Mouse (Mus musculus): ENCODE measurements around the gene Zc2hc1b. TPM values are rescaled to one million over a fixed set of nuclear protein-coding genes. Genes with fewer than 3 reads are reported as not detected.
"Not testable (repeated sequence)": the region's sequence is repeated elsewhere in the genome, so short reads cannot be mapped to it uniquely, and the experiment has no call there.

Gene Zc2hc1b
- total RNA-seq (2021): not detected

DNA sequence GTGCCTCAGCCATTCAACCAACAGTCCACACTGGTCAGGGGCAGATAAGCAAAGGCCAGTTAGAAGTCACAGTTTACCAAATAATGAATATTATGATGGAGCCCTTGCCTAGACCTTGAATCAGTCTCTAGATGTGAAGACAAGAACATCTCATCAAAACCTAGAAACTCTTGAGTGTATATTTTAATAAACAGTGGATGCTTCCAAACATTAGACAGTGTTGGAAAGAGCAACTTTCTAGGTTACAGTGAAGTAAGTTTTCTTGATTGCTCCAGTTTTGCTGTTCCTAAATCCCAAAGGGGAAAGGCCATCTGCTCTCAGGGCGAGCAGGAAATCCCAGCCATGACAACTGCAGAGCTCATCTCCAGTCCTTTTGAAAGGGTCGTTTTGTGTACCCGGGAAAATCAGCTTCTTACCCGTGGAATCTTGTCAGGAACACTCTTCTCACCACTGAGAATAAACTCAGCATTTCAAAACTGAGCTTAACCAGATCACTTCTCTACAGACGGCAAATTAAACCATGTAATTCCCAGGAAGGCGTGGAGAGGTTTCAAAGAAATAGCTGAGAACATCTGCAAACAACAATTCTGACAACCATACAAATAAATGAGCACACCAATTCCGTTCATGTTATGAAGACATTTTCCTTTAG is at the start of gene Zc2hc1b:
Gene Zc2hc1b (minus strand): TSS at position 51 of the 652 bp plus-strand sequence.
- no peak for DNase-seq
- intact Hi-C loops (cut with DNase I): no loop called here

DNA sequence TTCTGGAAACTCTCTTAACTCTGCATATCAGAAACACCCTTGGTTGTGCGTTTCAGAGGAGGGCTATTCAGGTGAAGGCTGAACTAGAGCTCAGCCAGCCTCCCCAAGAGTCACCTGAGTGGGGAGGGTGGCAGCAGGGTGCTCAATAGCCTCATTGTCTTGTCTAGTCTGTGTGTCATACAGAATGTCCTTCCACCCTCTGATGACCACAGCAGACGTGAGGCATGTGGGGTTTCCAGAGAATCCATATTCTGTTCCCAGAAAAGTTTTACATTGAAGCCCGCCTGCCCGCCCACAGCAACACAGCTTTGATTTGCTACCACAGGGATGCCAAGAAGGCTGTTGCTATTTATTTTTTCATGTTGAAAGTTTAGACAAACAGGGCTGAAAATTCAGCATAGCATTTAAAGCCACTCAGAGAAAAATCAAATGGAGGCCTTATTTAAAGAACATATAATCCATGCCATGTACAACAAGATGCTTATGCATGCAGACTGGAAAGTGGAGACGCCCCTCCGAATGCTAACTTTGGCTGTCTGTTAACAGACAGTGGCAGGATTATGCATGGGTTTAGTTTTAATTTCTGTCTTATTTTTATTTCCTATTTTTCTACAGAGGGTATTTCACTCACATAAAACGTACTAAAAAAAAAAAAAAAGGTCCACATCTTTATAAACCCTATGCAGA is 47.7 kb upstream of the Zc2hc1b start:
- DNase-seq: no peak
- intact Hi-C loops (cut with DNase I): no loop called here

DNA sequence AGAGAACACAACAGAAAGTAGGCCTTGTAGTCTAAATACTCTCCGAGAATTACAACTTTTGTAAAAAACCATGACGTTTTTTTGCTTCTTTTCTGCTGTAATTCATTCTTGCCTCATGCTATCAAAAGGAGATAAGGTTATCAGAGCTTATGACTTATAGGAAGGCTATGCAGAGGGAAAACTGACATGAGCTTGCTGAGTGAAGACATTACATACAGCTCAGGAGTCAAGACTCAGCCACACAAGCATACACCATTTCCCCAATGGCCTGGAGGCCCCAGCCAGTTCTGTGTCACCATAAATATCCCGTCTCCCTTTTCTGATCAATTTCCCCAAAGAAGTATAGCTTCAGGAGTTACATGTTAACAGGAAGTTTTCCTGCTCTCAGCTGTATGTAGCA is 44.3 kb upstream of the Zc2hc1b start:
- intact Hi-C loops (cut with DNase I): no loop called here
- no peak for DNase-seq

GRCm38 (mm10) chr10:13220061-13220460 is 42.2 kb upstream of the Zc2hc1b start:
- intact Hi-C loops (cut with DNase I): no loop called here
- DNase-seq: no peak

DNA sequence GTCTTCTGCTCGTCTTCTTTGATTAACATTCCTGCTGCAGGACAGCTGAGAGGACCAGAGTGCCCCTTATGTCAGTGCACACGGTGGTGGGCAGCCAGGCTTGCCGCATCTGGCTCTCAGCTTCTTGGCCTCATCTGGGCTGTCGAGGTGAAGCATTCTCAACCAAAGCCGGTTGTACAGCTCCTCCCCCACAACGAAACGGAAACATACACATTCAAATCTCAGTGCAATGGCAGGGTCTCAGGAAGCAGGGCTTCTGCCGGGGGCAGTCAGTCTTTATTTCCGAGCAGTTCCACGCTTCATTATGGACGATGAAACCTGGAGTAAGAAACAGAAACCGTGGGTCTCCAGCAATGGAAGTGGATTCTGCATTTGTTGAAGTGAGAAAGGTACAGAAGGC is 36.1 kb upstream of the Zc2hc1b start:
- DNase-seq: no peak
- intact Hi-C loops (cut with DNase I): no loop called here

GRCm38 (mm10) chr10:13212829-13213228 is 35.0 kb upstream of the Zc2hc1b start:
- DNase-seq: no peak
- intact Hi-C loops (cut with DNase I): no loop called here

GRCm38 (mm10) chr10:13212326-13212725 is 34.5 kb upstream of the Zc2hc1b start:
- no peak for DNase-seq
- intact Hi-C loops (cut with DNase I): no loop called here

DNA sequence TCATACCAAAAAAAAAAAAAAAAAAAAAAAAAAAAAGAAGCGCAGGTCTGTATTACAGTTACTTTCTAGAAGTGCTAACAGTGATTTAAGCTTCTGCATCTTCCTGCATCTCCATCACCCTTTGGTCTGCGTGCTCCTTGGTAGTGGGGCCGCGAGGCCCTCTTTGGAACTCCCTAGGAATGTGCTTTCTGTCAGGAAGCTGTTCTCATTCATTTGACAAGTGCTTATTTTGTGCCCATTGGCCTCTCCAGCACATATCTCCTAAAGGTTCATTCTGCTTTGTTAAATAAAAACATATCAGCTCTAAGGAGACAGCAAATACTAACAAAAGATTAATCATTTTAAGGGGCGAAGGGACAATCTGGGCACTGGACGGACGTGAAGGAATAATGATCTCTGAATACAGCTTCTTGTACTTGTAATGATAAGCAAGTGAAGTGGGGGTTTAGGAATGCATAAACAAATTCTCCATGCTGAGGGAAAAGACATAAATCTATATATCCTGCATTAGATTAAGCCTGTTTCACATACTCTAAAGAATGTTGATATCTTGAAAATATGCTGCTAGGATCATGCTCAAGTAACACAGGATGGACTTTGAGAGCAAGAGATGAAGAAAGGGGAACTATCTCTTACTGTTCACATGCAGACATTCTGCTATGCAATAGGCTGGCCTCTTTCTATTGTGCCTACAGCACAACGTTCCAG is 32.3 kb upstream of the Zc2hc1b start:
- DNase-seq: no peak

DNA sequence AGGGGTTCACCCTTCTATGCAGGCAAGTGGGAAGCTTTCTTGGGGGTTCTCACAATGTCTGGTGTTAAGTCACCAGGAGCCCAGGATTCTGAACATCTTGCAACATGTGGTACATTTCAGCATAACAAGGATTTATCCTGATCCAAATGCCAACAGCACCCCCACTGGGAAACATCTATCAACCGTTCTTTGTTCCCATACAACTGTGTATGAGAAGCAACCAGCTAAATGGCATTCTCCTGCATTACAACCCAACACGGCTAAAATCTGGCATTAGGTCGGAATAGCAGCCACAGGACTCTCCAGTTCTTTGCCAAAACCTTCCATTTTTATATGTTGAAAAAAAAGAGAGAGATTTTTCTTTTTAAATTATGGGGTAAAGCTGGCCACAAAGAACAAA is 31.7 kb upstream of the Zc2hc1b start:
- DNase-seq: no peak
- intact Hi-C loops (cut with DNase I): no loop called here

More for the DNA sequence above, 32.3 kb upstream of the Zc2hc1b start:
- intact Hi-C loops (cut with DNase I): no loop called here

DNA sequence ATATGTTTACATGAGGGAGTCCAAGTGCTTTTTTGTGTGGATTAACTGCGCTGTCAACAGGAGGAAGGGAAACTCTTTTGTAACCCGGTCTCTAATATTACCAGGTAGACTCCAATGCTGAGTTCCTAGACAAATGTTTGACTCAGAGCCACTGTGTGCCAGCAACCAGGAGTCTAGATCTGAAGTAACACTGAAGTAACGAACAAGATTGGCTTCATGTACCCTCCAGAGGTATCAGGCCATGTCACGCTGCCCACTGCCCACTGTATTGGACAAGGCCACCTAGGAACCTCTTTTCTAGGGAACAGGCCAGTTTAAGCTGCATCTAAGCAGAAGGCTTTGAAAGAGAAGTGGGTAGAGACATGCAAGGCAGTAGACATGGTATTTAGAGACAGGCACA is 31.2 kb upstream of the Zc2hc1b start:
- no peak for DNase-seq
- intact Hi-C loops (cut with DNase I): no loop called here

- no peak for DNase-seq
- intact Hi-C loops (cut with DNase I): no loop called here
These were observed 24.0 kb upstream of the Zc2hc1b start for GRCm38 (mm10) chr10:13201741-13202293.

- no peak for DNase-seq
- intact Hi-C loops (cut with DNase I): no loop called here
These were observed 23.0 kb upstream of the Zc2hc1b start for GRCm38 (mm10) chr10:13200862-13201261.

DNA sequence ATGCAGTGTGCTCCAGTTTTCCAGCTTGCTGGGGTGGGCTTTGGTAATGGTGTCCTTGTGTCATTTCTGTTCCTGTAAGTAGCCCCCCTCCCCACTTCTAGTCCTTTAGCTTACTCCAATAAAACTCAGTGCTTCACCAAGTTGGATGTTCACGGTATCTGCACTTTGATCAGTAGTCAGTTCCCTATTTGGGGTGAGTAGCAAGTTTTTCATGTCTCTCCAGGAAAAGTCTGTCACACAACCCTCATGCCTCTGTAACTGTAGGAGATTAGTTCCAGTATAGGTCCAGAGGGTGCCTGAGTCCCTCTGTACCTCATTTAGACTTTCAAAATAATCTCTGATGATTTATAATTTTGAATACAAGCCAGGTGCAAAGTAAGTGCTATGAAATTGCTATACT is 21.4 kb upstream of the Zc2hc1b start:
- DNase-seq: no peak
- intact Hi-C loops (cut with DNase I): loop anchor here (10.0 kb wide), 1 partner anchor 104 kb away; no protein-coding TSS in a partner anchor

DNA sequence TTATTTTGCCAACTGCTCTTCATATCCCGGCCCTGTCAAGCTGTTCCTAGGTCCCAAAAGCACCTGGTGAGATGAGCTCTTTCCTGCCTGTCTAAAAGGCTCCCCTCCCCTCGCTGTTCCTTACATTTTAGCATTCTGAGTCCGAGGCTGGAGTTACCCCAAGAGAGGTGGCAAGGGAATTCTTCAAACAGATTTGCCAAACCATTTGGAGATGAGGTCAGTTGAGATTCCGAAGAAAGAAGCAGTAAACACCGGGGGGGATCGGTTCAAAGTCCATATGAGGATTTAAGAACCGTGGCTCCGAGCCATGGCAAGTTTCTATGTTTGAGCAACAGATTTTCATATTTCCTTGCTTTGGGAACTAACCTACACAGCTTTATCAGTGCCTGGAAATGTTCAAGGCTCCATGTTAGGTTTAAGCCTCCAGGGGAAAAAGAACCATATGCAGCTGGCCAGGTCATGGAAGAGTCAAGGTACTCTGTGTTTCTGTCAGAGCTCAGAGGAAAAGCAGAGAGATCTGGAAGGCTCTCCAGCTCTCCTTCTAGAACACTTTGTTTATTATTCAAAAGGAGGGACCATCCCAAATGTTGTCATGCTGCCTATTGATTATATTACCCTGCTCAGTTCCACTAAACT is 19.2 kb upstream of the Zc2hc1b start:
- no peak for DNase-seq
- intact Hi-C loops (cut with DNase I): loop anchor here (10.0 kb wide), 1 partner anchor 102 kb away; no protein-coding TSS in a partner anchor

GRCm38 (mm10) chr10:13193496-13193895 is 15.7 kb upstream of the Zc2hc1b start:
- not testable (repeated sequence) for DNase-seq
- intact Hi-C loops (cut with DNase I): loop anchor here (10.0 kb wide), 1 partner anchor 99 kb away; no protein-coding TSS in a partner anchor

- intact Hi-C loops (cut with DNase I): loop anchor here (10.0 kb wide), 1 partner anchor 98 kb away; no protein-coding TSS in a partner anchor
- DNase-seq: peak; percentile 97
These were observed 15.0 kb upstream of the Zc2hc1b start, which contains the start of gene Ltv1 for GRCm38 (mm10) chr10:13192731-13193351. Ltv1 (minus strand) TSS chr10:13193168.

GRCm38 (mm10) chr10:13189881-13190280 is 12.1 kb upstream of the Zc2hc1b start:
- no peak for DNase-seq
- intact Hi-C loops (cut with DNase I): loop anchor here (10.0 kb wide), 1 partner anchor 95 kb away; no protein-coding TSS in a partner anchor

GRCm38 (mm10) chr10:13186754-13187153 is 8.9 kb upstream of the Zc2hc1b start:
- DNase-seq: no peak
- intact Hi-C loops (cut with DNase I): no loop called here

GRCm38 (mm10) chr10:13184170-13184766 is 6.4 kb upstream of the Zc2hc1b start:
- intact Hi-C loops (cut with DNase I): no loop called here
- no peak for DNase-seq

DNA sequence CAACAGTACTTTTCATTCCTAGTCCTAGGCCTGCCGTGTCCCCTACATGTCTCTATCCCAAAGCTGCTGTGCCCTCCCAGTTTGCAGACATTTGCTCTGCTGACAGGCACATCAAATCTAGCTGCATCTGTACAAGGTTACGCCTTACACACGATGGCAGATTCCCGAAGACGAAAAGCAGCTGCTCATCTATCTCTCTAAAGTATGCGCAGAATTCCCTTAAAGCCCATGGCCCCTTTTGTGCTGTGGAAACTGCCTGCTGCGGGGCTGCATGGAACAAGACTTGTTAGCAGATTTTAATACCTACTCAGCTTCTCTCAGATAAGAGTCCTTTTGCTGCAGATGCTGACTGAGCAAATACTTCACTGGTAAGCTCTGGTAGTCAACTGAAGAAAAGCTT is 2.4 kb upstream of the Zc2hc1b start:
- no peak for DNase-seq
- intact Hi-C loops (cut with DNase I): no loop called here

Data from left cerebral cortex, postnatal 4 days (tissue).